Mouse (Mus musculus) neural tube, embryonic 12.5 days (tissue): ENCODE measurements around the gene Mdm4. TPM values are rescaled to one million over a fixed set of nuclear protein-coding genes. Genes with fewer than 3 reads are reported as not detected.
A peak's percentile ranks its signal among the peaks of the same experiment; 100 is the strongest.
"Not testable (repeated sequence)": the region's sequence is repeated elsewhere in the genome, so short reads cannot be mapped to it uniquely, and the experiment has no call there.

Experiments used
- ATAC-seq: fragments of 200-750 bp; cut with Nextera tagmentation; 2 replicates; pipeline ENCODE4 v1.8.0; 2017; ENCODE audit warnings: low read depth, mild to moderate bottlenecking, moderate TSS enrichment, moderate library complexity; ENCODE audit not compliant: low FRiP score
- H3K27ac ChIP-seq: fragments of 300-500 bp; sonication (generic); 2 replicates; pipeline ENCODE4 v1.5.1; 2016
- H3K27me3 ChIP-seq: fragments of 300-500 bp; sonication (generic); replicated peaks from 2 replicates; pipeline ENCODE4 v1.6.1; 2016; ENCODE audit warnings: mild to moderate bottlenecking
- H3K36me3 ChIP-seq: fragments of 300-500 bp; sonication (generic); 2 replicates; pipeline ENCODE4 v1.6.1; 2016; ENCODE audit warnings: mild to moderate bottlenecking
- H3K4me1 ChIP-seq: fragments of 300-500 bp; sonication (generic); 2 replicates; pipeline ENCODE4 v1.6.1; 2016
- H3K4me2 ChIP-seq: fragments of 300-500 bp; sonication (generic); replicated peaks from 2 replicates; pipeline ENCODE4 v1.6.1; 2016; ENCODE audit warnings: mild to moderate bottlenecking
- H3K4me3 ChIP-seq: fragments of 300-500 bp; sonication (generic); 2 replicates; pipeline ENCODE4 v1.5.1; 2016
- H3K9ac ChIP-seq: fragments of 300-500 bp; sonication (generic); 2 replicates; pipeline ENCODE4 v1.6.1; 2016; ENCODE audit warnings: mild to moderate bottlenecking
- H3K9me3 ChIP-seq: fragments of 300-500 bp; sonication (generic); 2 replicates; pipeline ENCODE4 v1.6.1; 2016; ENCODE audit warnings: mild to moderate bottlenecking
- WGBS: fragments of 180-500 bp; shearing (Covaris S2); methylation state at CpG from one replicate; pipeline ENCODE4 v1.1.7; 2016; 5-methylcytosine and 5-hydroxymethylcytosine counted together
- polyA plus RNA-seq: library from polyadenylated mRNA; unstranded; fragments of >200 nt; fragmentation: Nextera tagmentation; extraction: Ambion mirVana; gene quantifications from 2 replicates; pipeline ENCODE4 v1.2.1, GENCODE M21; 2016

Gene Mdm4
- polyA plus RNA-seq, 1 experiment from 2014 or later, result 39.2 TPM

DNA sequence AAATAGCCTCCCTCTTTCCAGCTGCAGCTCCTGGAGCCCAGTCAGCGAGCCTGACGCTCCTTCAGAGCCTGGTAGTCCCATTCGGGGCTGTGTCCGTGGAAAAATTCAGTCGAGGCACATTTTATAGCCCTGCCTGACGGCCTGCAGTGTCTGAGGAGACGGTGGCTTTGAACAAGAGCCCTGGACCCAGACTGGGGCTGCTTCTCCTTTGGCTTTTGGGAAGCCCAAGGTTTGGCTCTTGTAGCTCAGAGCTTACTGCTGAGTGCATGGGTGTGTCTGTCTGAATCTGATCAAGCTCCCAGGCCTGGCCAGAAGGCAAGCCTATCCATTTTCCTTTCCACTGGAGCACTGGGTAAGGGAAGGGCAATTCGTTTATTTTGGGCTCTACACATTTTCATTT is 17.2 kb upstream of the Mdm4 start:
- no peak for ATAC-seq
- H3K4me1 ChIP-seq, result peaks cover 50% of the 10 kb centered on the region
- no peak overlapping the region for H3K27ac ChIP-seq
- peak overlapping the region; percentile 98 for H3K9ac ChIP-seq
- H3K27me3 ChIP-seq, result no peaks in the 10 kb centered on the region
- H3K9me3 ChIP-seq, result no peaks in the 10 kb centered on the region
- WGBS, result 22% methylated on average over 8 of the region's 8 CpGs
- no peaks in the 10 kb centered on the region for H3K36me3 ChIP-seq
- H3K4me3 ChIP-seq, result peak overlapping the region; percentile 79
- peak overlapping the region; percentile 87 for H3K4me2 ChIP-seq

DNA sequence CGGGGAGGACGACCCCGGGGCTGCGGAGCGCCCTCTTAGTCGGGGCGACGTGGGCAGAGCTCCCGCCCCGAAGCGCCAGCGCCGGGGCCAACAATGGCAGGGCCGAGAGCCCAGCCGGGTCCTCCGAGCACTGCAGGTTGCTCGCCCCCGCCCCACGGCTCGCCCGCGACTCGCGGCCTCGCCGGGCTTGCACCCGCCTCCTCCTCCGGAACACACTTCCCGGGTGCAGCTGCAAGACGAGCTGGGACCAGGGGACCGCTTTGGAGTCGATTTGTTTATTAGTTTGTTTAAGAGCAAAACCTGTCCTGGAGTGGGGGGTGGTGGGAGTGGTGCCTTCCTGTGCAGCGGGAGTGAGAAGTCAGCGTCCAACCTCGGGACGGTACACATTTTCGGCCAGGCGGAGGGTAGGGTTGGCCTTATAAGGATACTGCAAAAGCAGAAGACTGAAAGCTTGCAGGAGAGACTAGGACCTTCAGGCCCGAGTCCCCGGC is 16.1 kb upstream of the Mdm4 start:
- no peaks in the 10 kb centered on the region for H3K9me3 ChIP-seq
- H3K36me3 ChIP-seq, result no peaks in the 10 kb centered on the region
- WGBS, result under 1% methylated on average over 40 of the region's 40 CpGs
- peak overlapping the region; percentile 87 for H3K4me2 ChIP-seq
- peak overlapping the region; percentile 79 for H3K4me3 ChIP-seq
- H3K27me3 ChIP-seq, result no peaks in the 10 kb centered on the region
- H3K4me1 ChIP-seq, result peaks cover 44% of the 10 kb centered on the region
- ATAC-seq, result peak; percentile 80
- H3K27ac ChIP-seq, result peak overlapping the region; percentile 84
- peak overlapping the region; percentile 98 for H3K9ac ChIP-seq

DNA sequence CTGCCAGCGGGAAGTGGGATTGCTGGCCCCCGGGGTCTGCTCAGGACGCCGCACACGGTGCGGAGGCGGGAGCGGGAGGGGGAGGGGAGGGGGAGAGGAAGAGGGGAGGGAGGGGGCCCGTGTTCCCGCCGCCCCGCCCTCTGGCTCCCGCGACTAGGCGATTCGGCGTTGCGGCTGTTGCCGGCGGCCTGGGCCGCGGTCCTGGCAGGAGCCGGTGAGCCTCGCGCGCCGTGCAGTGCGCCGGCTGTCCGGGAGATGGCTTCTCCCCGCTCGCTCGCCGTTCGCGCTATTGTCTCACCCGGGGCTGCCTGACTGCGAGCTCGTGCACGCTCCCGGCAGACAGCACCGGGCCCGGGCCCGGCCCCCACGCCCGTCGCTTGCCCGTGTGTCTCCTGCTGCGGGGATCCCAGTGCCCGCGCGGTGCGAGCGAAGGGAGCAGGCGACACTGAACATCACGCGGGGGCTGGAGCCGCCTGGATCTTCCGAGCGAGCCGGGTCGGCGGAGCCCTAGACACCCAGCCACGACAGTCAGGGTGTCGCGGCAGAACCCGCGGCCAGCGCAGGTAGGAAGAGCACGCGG is 15.6 kb upstream of the Mdm4 start:
- whole genome bisulfite sequencing, result under 1% methylated on average over 71 of the region's 71 CpGs
- peak; percentile 93 for ATAC-seq

DNA sequence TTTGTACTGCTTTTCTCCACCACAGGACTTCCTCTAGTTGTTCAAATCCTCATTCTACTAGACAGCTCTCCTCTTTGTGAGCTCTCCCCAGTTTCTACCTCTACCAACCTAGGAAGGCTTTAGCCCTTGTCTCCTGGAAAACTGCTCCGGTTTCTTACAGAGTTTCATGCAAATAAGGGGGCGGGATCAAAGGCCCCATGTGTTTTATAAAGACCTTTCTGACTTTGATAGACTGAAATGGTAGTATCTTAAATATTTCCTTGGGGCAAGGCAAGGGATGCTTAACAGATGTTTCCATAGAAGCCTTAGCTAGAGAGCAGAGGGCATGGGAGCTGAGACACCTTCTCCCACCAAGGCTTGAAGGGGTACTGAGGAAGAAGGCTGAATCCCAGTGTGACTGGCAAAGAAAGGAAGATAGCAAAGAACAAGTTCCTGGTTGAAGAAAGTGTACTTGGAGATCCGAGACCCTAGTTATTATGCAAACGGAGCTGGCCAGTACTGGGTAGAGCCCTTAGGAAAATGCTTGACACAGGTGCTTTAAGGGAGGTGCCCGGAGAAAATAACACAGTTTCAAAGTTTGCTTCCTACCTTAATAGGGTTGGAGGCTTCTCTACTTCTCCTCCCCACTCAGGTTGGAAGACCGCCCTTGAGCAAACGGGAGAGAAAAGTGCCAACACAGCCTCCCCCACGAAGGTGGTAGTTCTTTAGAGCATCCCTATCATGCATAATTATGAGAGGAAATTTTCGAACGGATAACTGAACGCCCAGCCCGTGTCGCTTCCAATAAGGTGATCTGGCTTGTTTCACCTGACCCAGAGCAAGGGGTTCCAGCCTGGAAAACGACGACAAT is 14.9 kb upstream of the Mdm4 start, which contains the start of gene Pik3c2b:
Gene Pik3c2b (plus strand): TSS at position 657 of the 850 bp plus-strand sequence.
- 4% methylated on average over 15 of the region's 15 CpGs for WGBS
- H3K4me1 ChIP-seq, result peaks cover 43% of the 10 kb centered on the region
- H3K4me3 ChIP-seq, result peak within 1 kb of the TSS; percentile 79
- H3K27me3 ChIP-seq, result no peaks in the 10 kb centered on the region
- no peaks in the 10 kb centered on the region for H3K36me3 ChIP-seq
- peak within 1 kb of the TSS; percentile 87 for H3K4me2 ChIP-seq
- H3K27ac ChIP-seq, result peak within 1 kb of the TSS; percentile 84
- peak within 1 kb of the TSS; percentile 98 for H3K9ac ChIP-seq
- H3K9me3 ChIP-seq, result no peaks in the 10 kb centered on the region
- no peak for ATAC-seq

More for the DNA sequence above, 15.6 kb upstream of the Mdm4 start:
- Histone ChIP-seq H3K4me1 (peaks cover 44% of the 10 kb centered on the region), H3K27me3 (no peaks in the 10 kb centered on the region), H3K36me3 (no peaks in the 10 kb centered on the region), H3K4me3 (peak overlapping the region; percentile 79), H3K27ac (peak overlapping the region; percentile 84), H3K9ac (peak overlapping the region; percentile 98), H3K4me2 (peak overlapping the region; percentile 87), H3K9me3 (no peaks in the 10 kb centered on the region)

DNA sequence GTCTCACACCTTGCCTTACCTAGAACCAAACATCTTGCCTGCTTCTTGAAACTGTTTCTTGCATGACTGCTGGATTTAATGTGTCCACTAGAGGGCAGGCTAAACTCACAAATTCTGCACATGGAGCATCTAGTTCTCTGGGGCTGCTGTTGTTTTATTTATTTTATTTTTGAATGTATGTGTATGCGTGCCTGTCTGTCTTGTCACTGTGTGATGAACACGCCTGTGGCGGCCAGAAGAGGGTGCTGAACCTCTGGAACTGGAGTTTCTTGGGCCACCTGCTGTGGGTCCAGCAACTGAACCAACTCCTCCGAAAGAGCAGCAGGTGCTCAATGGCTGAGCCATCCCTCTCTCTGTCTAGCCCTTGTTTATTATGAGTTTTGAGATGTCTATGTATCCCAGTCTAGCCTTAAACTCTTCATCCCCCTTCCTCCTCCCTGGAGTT is 9.2 kb upstream of the Mdm4 start:
- Histone ChIP-seq H3K9ac (no peak overlapping the region), H3K36me3 (no peaks in the 10 kb centered on the region), H3K4me3 (no peak overlapping the region), H3K27me3 (no peaks in the 10 kb centered on the region), H3K4me2 (no peak overlapping the region), H3K4me1 (no peaks in the 10 kb centered on the region), H3K27ac (no peak overlapping the region), H3K9me3 (no peaks in the 10 kb centered on the region)
- WGBS, result 15% methylated on average over 4 of the region's 4 CpGs
- ATAC-seq, result peak; percentile 82

DNA sequence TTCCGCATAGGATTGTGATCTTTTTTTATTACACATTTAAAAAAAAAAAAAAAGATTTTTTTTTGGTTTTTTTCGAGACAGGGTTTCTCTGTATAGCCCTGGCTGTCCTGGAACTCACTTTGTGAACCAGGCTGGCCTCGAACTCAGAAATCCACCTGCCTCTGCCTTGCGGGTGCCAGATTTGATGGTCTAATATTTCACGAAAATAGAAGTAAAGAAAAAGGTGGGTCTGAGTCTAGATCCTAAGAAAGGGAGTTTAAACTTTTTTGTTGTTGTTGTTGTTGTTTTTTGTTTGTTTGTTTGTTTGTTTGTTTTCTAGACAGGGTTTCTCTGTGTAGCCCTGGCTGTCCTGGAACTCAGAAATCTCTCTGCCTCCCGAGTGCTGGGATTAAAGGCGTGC is 4.3 kb upstream of the Mdm4 start:
- not testable (repeated sequence) for H3K4me2 ChIP-seq, H3K27me3 ChIP-seq, H3K36me3 ChIP-seq, H3K9ac ChIP-seq, ATAC-seq, H3K9me3 ChIP-seq, H3K27ac ChIP-seq, H3K4me3 ChIP-seq
- 75% methylated on average over 7 of the region's 7 CpGs for WGBS
- peaks cover 11% of the 10 kb centered on the region for H3K4me1 ChIP-seq

DNA sequence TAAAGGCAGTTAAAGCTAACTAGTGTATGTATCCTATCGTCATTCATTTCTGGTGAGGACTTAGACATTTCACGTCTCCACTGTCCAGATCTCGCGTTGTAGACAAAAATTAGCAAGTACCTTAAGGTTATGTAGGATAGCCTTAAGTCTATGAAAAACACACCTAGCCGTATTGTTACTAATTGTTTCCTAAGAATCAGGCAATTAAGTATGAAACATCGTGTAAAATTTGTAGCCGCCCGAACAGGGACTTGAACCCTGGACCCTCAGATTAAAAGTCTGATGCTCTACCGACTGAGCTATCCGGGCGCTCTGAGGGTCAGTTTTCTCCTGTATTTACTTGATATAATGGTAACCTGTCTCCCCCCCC is 3.7 kb upstream of the Mdm4 start:
- H3K27me3 ChIP-seq, result no peaks in the 10 kb centered on the region
- 4% methylated on average over 11 of the region's 11 CpGs for WGBS
- no peaks in the 10 kb centered on the region for H3K9me3 ChIP-seq
- peak overlapping the region; percentile 63 for H3K4me2 ChIP-seq
- H3K27ac ChIP-seq, result no peak overlapping the region
- H3K9ac ChIP-seq, result no peak overlapping the region
- peak; percentile 58 for ATAC-seq
- peaks cover 11% of the 10 kb centered on the region for H3K4me1 ChIP-seq
- H3K4me3 ChIP-seq, result peak overlapping the region; percentile 41
- H3K36me3 ChIP-seq, result no peaks in the 10 kb centered on the region

DNA sequence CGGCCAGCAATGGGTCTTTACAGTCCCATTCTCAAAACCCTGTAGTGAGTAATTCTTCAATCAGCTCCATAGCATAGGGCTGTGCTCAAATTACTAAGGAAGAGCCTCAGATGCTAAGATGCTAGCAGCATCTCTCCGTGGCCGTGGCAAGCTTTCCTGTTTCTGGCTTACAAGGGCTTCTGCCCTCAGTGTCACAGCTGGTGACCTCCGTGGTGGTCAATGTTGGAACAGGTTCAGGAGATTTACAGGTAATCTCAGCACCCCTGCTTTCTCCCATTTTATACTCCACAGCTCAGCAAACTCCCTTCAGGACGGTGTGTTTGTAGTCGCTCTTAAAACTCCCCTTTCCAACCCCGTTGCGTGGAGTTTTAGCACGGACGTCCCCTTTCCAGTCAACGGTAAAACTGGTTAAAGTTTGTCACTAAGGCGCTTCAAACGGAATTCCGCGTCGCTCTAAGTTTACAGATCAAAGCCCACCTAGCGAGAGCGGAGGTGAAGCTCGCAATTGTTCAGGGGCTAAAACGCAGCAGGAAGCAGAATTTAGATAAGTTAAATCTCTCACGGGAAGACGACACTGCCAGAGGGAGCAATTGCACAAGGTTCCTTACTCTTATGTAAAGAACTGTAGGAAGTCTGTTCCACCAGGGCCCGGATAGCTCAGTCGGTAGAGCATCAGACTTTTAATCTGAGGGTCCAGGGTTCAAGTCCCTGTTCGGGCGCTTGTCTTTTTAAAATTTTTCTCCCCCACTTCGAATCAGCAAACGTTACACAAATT is 3.1 kb upstream of the Mdm4 start:
- ATAC-seq, result peak; percentile 83
- no peak overlapping the region for H3K27ac ChIP-seq

DNA sequence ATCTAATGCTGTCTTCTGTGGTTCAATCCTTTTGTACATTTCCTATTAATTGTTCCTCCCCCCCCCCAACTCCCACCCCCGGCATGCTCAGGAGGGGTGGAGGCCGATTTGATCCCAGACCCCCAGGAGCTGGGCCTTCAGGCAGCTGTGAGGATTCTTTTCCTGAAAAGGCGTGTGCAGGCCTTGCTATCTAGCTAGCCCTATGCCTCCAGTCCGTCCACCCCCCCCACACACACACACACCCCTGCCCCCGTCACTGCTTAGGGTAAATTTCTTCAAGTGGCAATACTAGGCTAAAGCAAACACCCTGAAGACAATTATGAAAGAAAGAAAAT is 2.6 kb upstream of the Mdm4 start:
- H3K27me3 ChIP-seq, result no peaks in the 10 kb centered on the region
- peak overlapping the region; percentile 41 for H3K4me3 ChIP-seq
- peak overlapping the region; percentile 36 for H3K9ac ChIP-seq
- no peaks in the 10 kb centered on the region for H3K36me3 ChIP-seq
- H3K4me2 ChIP-seq, result peak overlapping the region; percentile 63
- no peaks in the 10 kb centered on the region for H3K9me3 ChIP-seq
- ATAC-seq, result no peak
- H3K27ac ChIP-seq, result no peak overlapping the region
- peaks cover 11% of the 10 kb centered on the region for H3K4me1 ChIP-seq
- WGBS, result 9% methylated on average over 5 of the region's 5 CpGs

More for the DNA sequence above, 3.1 kb upstream of the Mdm4 start:
- under 1% methylated on average over 28 of the region's 28 CpGs for WGBS
- peaks cover 11% of the 10 kb centered on the region for H3K4me1 ChIP-seq
- peak overlapping the region; percentile 36 for H3K9ac ChIP-seq
- H3K36me3 ChIP-seq, result no peaks in the 10 kb centered on the region
- H3K4me2 ChIP-seq, result peak overlapping the region; percentile 63
- H3K27me3 ChIP-seq, result no peaks in the 10 kb centered on the region
- no peaks in the 10 kb centered on the region for H3K9me3 ChIP-seq
- H3K4me3 ChIP-seq, result peak overlapping the region; percentile 41

DNA sequence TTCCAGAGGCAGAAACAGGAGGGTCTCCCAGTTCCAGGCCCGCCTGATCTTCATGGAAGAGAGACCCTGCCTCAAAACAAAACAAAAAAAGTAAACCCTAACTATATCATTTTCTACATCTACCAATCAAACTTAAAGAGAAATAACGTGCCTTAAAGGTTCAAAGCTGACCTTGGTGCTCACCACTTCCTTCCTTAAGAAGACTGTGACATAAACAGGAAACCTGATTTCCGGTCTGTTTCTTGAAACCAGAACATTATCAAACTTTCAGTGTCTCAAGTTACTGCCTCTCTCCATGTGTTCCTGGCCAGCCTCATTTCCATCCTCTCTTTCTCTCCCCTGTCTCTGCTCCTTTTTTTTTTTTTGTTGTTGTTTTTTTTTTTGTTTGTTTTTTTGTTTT is 617 bp downstream of the Mdm4 start:
- Histone ChIP-seq H3K4me1 (peaks cover 11% of the 10 kb centered on the region), H3K4me2 (no peak overlapping the region), H3K9ac (no peak overlapping the region), H3K27ac (no peak overlapping the region), H3K9me3 (no peaks in the 10 kb centered on the region), H3K4me3 (no peak overlapping the region), H3K27me3 (no peaks in the 10 kb centered on the region), H3K36me3 (no peaks in the 10 kb centered on the region)
- 84% methylated on average over 3 of the region's 3 CpGs for WGBS
- no peak for ATAC-seq

DNA sequence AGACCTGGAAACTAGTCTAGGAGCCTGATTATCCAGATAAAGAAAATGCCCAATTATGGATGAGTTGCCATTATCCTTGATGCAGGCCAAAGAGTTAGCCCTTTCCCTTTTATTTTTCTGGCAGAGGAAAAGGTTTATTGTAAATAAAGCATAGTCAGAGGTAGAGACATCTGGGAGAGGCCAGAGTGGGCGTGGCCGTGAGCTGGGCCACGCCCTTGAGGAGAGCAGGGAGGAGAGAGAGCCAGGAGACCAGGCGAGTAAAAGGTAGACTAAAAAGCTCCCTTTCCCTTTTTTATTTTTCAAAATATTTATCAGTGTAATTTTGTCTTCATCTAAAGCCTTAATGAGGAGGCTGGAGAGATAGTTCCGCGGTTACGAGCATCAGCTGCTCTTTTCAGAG is 2.4 kb downstream of the Mdm4 start:
- H3K27me3 ChIP-seq, result no peaks in the 10 kb centered on the region
- no peak for ATAC-seq
- H3K4me1 ChIP-seq, result peaks cover 9% of the 10 kb centered on the region
- H3K4me3 ChIP-seq, result no peak overlapping the region
- H3K9ac ChIP-seq, result no peak overlapping the region
- H3K36me3 ChIP-seq, result no peaks in the 10 kb centered on the region
- no peaks in the 10 kb centered on the region for H3K9me3 ChIP-seq
- H3K4me2 ChIP-seq, result no peak overlapping the region
- 37% methylated on average over 7 of the region's 7 CpGs for whole genome bisulfite sequencing
- no peak overlapping the region for H3K27ac ChIP-seq

DNA sequence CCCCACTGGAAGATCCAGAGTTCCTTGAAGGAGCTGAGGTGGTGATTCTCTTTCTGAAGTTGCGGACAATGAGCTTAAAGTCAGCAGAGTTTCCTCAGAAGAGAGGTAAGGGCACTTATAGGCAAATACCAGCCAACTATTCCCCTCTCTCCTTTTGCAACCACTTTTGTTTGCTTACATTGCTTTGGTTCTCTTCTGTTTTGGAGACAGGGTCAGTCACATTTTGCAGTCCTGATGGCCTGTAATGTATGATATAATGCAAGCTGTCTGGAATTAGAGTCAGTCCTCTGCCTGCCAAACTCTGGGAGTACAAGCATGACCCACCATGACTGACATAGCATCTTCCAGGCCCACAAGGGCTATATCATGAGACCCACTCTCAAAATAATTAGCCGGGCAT is 3.2 kb downstream of the Mdm4 start:
- no peaks in the 10 kb centered on the region for H3K9me3 ChIP-seq
- no peak overlapping the region for H3K4me2 ChIP-seq
- no peaks in the 10 kb centered on the region for H3K36me3 ChIP-seq
- H3K4me3 ChIP-seq, result no peak overlapping the region
- 93% methylated on average over 2 of the region's 2 CpGs for WGBS
- no peak for ATAC-seq
- no peaks in the 10 kb centered on the region for H3K27me3 ChIP-seq
- H3K27ac ChIP-seq, result no peak overlapping the region
- no peak overlapping the region for H3K9ac ChIP-seq
- H3K4me1 ChIP-seq, result 0 out of 2 replicates have a peak, but pooled peaks cover 4% of the 10 kb centered on the region
